Mouse (Mus musculus) neutrophil, adult 5-6 weeks (primary cell): ENCODE data around the gene Adam1b. TPM values are rescaled to one million over a fixed set of nuclear protein-coding genes. Genes with fewer than 3 reads are reported as not detected.

Experiments
- ATAC-seq: fragments of 151-379, 151-347 bp; 2 replicates; pipeline ENCODE4 v1.8.0; 2017; ENCODE audit warnings: mild to moderate bottlenecking, moderate TSS enrichment; ENCODE audit not compliant: insufficient number of reproducible peaks, poor library complexity, low FRiP score, severe bottlenecking; ENCODE audit errors: extremely low read depth
- total RNA-seq: library from RNA; stranded (forward); fragments of 200-1000 nt; gene quantifications from 2 replicates; pipeline ENCODE4 v1.2.3, GENCODE M21; 2017

Adam1b gene
- total RNA-seq, 1 experiment from 2014 or later: not detected

DNA sequence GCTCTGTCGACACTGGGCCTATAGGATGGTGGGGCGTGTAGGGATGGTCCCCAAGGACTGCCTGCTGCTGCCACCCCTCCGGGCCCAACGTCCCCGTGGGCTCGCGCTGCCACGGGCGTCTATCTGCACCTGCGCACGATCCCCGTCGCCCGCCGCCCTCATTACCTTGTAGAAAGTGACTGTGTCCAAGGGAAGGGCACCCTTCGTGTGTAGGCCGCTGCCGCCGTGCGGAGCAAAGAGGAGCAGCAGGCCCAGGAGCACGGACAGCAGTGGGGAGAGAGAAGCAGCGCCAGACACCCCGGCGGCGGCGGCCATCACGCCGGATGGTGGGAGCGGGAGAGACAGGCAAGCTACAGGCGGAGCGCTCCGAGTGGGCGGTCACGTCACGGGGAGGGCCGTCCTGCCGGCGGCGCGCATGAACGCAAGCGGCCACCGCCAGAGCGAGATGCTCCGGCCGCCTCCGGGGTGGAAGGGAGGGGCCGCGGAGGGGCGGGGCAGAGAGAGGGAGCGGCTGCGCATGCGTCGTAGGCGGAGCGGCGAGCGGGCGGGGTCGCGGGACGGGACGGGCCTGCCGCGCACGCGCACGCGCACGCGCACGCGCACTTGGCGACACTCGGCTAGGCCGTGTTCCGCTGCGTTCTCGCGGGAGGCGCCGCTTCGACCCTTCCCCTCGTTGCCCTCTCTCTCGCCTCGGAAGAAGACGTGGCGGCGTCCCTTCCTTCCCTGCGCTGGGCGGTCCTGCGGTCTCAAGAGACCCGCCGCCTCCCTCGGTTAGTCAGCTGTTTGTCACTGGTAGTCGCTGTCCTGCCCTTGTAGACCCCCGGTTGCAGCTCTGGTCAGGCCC, 51.0 kb downstream of the Adam1b start, which contains the start of gene Erp29:
Gene Erp29, minus strand, starts transcription at position 481 of the 844 bp plus-strand sequence.
- ATAC-seq: peak; percentile 78

- no peak for ATAC-seq
Measured at GRCm38 (mm10) chr5:121451644-121452025, 51.6 kb downstream of the Adam1b start, which contains the start of gene Tmem116. TSS of gene Tmem116 (plus strand) at chr5:121451893.

GRCm38 (mm10) chr5:121451203-121451602, 52.0 kb downstream of the Adam1b start:
- ATAC-seq: peak; percentile 51

DNA sequence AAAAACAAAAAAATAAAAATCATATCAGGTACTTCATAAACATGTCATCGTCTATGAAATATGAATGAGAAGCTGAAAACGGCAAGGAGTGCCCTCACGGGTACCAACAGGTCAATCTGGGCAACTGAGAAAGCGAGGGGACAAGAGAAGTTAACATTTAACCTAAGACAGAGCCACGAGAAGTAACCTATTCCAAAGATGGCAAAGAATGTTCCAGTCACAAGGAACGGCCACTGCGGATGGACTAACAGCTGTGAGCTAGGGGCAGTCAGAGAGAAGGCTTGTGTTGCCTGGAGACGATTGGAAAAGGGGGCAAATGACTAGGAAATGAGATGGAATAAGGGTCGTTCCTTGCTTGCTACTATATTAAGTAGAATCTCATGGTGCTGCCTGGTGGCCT, 52.8 kb downstream of the Adam1b start:
- ATAC-seq: no peak

Other genes starting within 250 kb of the Adam1b start
- gene Trafd1, start 117.8 kb downstream of the Adam1b start, total RNA-seq: 106 and 111 TPM in 2 replicates
- gene Naa25, start 105.5 kb downstream of the Adam1b start, total RNA-seq: 31.0 and 34.3 TPM in 2 replicates
- gene Tmem116, start 51.5 kb downstream of the Adam1b start, total RNA-seq: 0.35 and 0.86 TPM in 2 replicates
- 362 and 399 TPM in 2 replicates for gene Erp29, start 50.9 kb downstream of the Adam1b start, total RNA-seq
- gene Adam1a, start 42.0 kb upstream of the Adam1b start, total RNA-seq: 13.8 and 14.0 TPM in 2 replicates
- not detected in 2 replicates for gene Gm42878, start 42.0 kb upstream of the Adam1b start, total RNA-seq
- 149 and 179 TPM in 2 replicates for gene Mapkapk5, start 42.5 kb upstream of the Adam1b start, total RNA-seq
- 253 and 275 TPM in 2 replicates for gene Aldh2, start 90.4 kb upstream of the Adam1b start, total RNA-seq
- 7.3 and 8.2 TPM in 2 replicates for gene Acad12, start 115.5 kb upstream of the Adam1b start, total RNA-seq
- gene Acad10, start 157.1 kb upstream of the Adam1b start, total RNA-seq: 3.1 and 4.1 TPM in 2 replicates
- gene Brap, start 157.1 kb upstream of the Adam1b start, total RNA-seq: 90.0 and 97.5 TPM in 2 replicates
- gene Atxn2, start 207.9 kb upstream of the Adam1b start, total RNA-seq: 62.5 and 75.6 TPM in 2 replicates